In the genomic region with DNA sequence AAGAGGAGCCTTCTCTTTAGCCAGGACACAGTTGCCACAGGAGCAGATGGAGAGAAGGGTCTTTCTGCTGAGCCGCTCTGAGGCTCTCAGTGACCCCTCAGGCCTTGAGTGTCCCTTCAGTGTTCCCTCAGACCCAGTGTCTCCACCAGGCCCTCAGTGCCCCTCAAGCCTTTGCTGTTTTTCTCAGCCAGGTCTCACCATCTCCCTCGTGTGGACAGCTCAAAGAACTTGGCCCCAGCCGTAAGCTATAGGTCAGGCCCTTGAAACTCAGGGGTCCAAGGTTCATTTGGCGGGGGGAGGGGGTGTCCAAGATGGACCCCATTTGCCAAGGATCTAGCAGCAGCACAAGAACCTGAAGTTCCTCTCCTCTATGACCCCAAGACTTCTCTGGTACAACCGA, we compare ENCODE assay signal across 34 mouse cellular contexts. TPM values are rescaled to one million over a fixed set of nuclear protein-coding genes. Genes with fewer than 3 reads are reported as not detected.
DNase-seq lines count a peak whose midpoint lies in the region; ATAC-seq and TF ChIP-seq lines count a peak whose summit lies in the region.
"Had no signal": no experiment of that assay in that cellular context is flagged by ENCODE, and none has a peak within 500 bp of the region (broad histone marks: within the 10 kb centered on the region; RNA-seq: fewer than 3 reads in every experiment).

No protein-coding gene starts in this region.

- 78% methylated on average over 5 of the region's 5 CpGs for WGBS in hindbrain, postnatal 0 days
- 73% methylated on average over 5 of the region's 5 CpGs for WGBS in hindbrain, embryonic 13.5 days
- 57% methylated on average over 5 of the region's 5 CpGs for WGBS in lung, postnatal 0 days
- WGBS in limb, embryonic 10.5 days = 71% methylated on average over 5 of the region's 5 CpGs

- H3K9me3 ChIP-seq in hindbrain, postnatal 0 days (ENCODE audit: low read length) = no peaks in the 10 kb centered on the region
- no peaks in the 10 kb centered on the region for H3K9me3 ChIP-seq in hindbrain, embryonic 13.5 days
- H3K9me3 ChIP-seq in lung, postnatal 0 days (ENCODE audit: low read length) = no peaks in the 10 kb centered on the region
- H3K9me3 ChIP-seq in limb, embryonic 10.5 days (replicated peaks) = no peaks in the 10 kb centered on the region
- H3K9me3 ChIP-seq: kidney, embryonic 15.5 days; midbrain, embryonic 15.5 days had no signal

- H3K4me2 ChIP-seq in hindbrain, postnatal 0 days (ENCODE audit: low read depth, low read length) = no peak overlapping the region
- H3K4me2 ChIP-seq in hindbrain, embryonic 13.5 days = no peak overlapping the region
- no peak overlapping the region for H3K4me2 ChIP-seq in lung, postnatal 0 days (replicated peaks; ENCODE audit: low read depth, low read length)
- H3K4me2 ChIP-seq: heart, embryonic 11.5 days; kidney, embryonic 15.5 days; midbrain, embryonic 15.5 days had no signal

- DNase-seq in gastrocnemius, adult 2 months = no peak
- no peak for DNase-seq in gastrocnemius, postnatal 36 days
- DNase-seq in hindbrain, postnatal 0 days (ENCODE audit: low spot score) = no peak
- no peak for DNase-seq in lung, postnatal 0 days (ENCODE audit: low spot score)
- no peak for DNase-seq in lung, postnatal 10 days
- DNase-seq in limb, embryonic 10.5 days (ENCODE audit: low spot score) = no peak
- DNase-seq in embryo, embryonic 9.5 days (ENCODE audit: extremely low spot score) = no peak
- DNase-seq: adrenal gland, postnatal 25 days; cerebellum, adult 18-20 months; cerebellum, postnatal 14 days; kidney, adult 18-20 months; kidney, postnatal 4 days; liver; lung, postnatal 14 days; right cerebral cortex, adult 18-20 months; spleen, adult 18-20 months; thymus, adult 18-20 months; thymus, postnatal 25 days had no signal

- intact Hi-C loops in gastrocnemius, adult 2 months (cut with DNase I) = no loop called here
- intact Hi-C loops in gastrocnemius, postnatal 36 days (cut with DNase I) = loop anchor here (5.0 kb wide), 1 partner anchor 53 kb away; no protein-coding TSS in a partner anchor

- TF ChIP-seq CTCF in gastrocnemius, adult 2 months (IDR thresholded peaks at IDR 0.05) = peak; percentile 5; the same call in 1 of the 2 replicates
- TF ChIP-seq CTCF in hindbrain, postnatal 0 days (IDR thresholded peaks at IDR 0.05; ENCODE audit: low read depth) = peak; percentile 43
- peak; percentile 54 for TF ChIP-seq CTCF in lung, postnatal 0 days (IDR thresholded peaks at IDR 0.05)

- ATAC-seq in hindbrain, postnatal 0 days = no peak
- no peak for ATAC-seq in hindbrain, embryonic 13.5 days (ENCODE audit: low FRiP score)
- ATAC-seq in lung, postnatal 0 days = no peak
- ATAC-seq: forebrain, embryonic 16.5 days; midbrain, embryonic 15.5 days had no signal

- peak overlapping the region; percentile 76 for H3K27ac ChIP-seq in gastrocnemius, adult 2 months
- H3K27ac ChIP-seq in hindbrain, postnatal 0 days = no peak overlapping the region
- H3K27ac ChIP-seq in hindbrain, embryonic 13.5 days = no peak overlapping the region
- no peak overlapping the region for H3K27ac ChIP-seq in lung, postnatal 0 days (ENCODE audit: low read length)
- peak overlapping the region; percentile 57 for H3K27ac ChIP-seq in limb, embryonic 10.5 days
- H3K27ac ChIP-seq: kidney, embryonic 15.5 days; midbrain, embryonic 15.5 days had no signal

- no peak overlapping the region for H3K9ac ChIP-seq in hindbrain, postnatal 0 days (replicated peaks; ENCODE audit: low read length)
- no peak overlapping the region for H3K9ac ChIP-seq in hindbrain, embryonic 13.5 days
- no peak overlapping the region for H3K9ac ChIP-seq in lung, postnatal 0 days (replicated peaks; ENCODE audit: low read depth)
- H3K9ac ChIP-seq: kidney, embryonic 15.5 days; midbrain, embryonic 15.5 days had no signal

- H3K4me3 ChIP-seq in gastrocnemius, adult 2 months = no peak overlapping the region
- H3K4me3 ChIP-seq in hindbrain, postnatal 0 days (ENCODE audit: low read length) = no peak overlapping the region
- H3K4me3 ChIP-seq in hindbrain, embryonic 13.5 days = no peak overlapping the region
- no peak overlapping the region for H3K4me3 ChIP-seq in lung, postnatal 0 days (ENCODE audit: low read depth, low read length)
- H3K4me3 ChIP-seq in limb, embryonic 10.5 days = no peak overlapping the region
- H3K4me3 ChIP-seq: kidney, embryonic 15.5 days; midbrain, embryonic 15.5 days had no signal

- TF ChIP-seq EP300 in lung, postnatal 0 days (IDR thresholded peaks at IDR 0.05) = no peak

- no peaks in the 10 kb centered on the region for H3K27me3 ChIP-seq in hindbrain, postnatal 0 days (ENCODE audit: insufficient read depth, low read length)
- H3K27me3 ChIP-seq in hindbrain, embryonic 13.5 days = no peaks in the 10 kb centered on the region
- no peaks in the 10 kb centered on the region for H3K27me3 ChIP-seq in lung, postnatal 0 days (replicated peaks; ENCODE audit: insufficient read depth, low read length)
- 0 out of 2 replicates have a peak, but pooled peaks cover 4% of the 10 kb centered on the region for H3K27me3 ChIP-seq in limb, embryonic 10.5 days (ENCODE audit: low read depth, poor library complexity, severe bottlenecking)
- H3K27me3 ChIP-seq: midbrain, embryonic 15.5 days had no signal

- no peaks in the 10 kb centered on the region for H3K4me1 ChIP-seq in hindbrain, postnatal 0 days (ENCODE audit: insufficient read depth, low read length)
- H3K4me1 ChIP-seq in hindbrain, embryonic 13.5 days (replicated peaks) = peaks cover 24% of the 10 kb centered on the region
- H3K4me1 ChIP-seq in lung, postnatal 0 days (ENCODE audit: insufficient read depth, low read depth, low read length) = no peaks in the 10 kb centered on the region
- H3K4me1 ChIP-seq in limb, embryonic 10.5 days = peaks cover 50% of the 10 kb centered on the region
- H3K4me1 ChIP-seq: midbrain, embryonic 15.5 days had no signal

- no peaks in the 10 kb centered on the region for H3K36me3 ChIP-seq in hindbrain, postnatal 0 days (ENCODE audit: insufficient read depth, low read length)
- peaks cover 21% of the 10 kb centered on the region for H3K36me3 ChIP-seq in hindbrain, embryonic 13.5 days
- H3K36me3 ChIP-seq in lung, postnatal 0 days (ENCODE audit: insufficient read depth, low read length) = no peaks in the 10 kb centered on the region
- no peaks in the 10 kb centered on the region for H3K36me3 ChIP-seq in limb, embryonic 10.5 days
- H3K36me3 ChIP-seq: kidney, embryonic 15.5 days; midbrain, embryonic 15.5 days had no signal

RNA-seq across cellular contexts. Expression of a gene that starts 2.1 kb away (rescaled TPM):
- not detected for total RNA-seq in gastrocnemius, adult 2 months (2021)
- not detected for total RNA-seq in gastrocnemius, postnatal 36 days (2021)
- not detected in 2 replicates for total RNA-seq in hindbrain, postnatal 0 days (2014; rRNA removed)
- polyA plus RNA-seq in hindbrain, postnatal 0 days (2015; fragmentation: Nextera tagmentation; extraction: Ambion mirVana) = not detected in 2 replicates
- polyA plus RNA-seq in hindbrain, embryonic 13.5 days (2015; fragmentation: Nextera tagmentation; extraction: Ambion mirVana) = not detected in 2 replicates
- polyA plus RNA-seq in lung, postnatal 0 days (2015; fragmentation: Nextera tagmentation; extraction: Ambion mirVana) = 0.12 TPM in 1 of 2 replicates, not detected in the other
- polyA plus RNA-seq in limb, embryonic 10.5 days (2016; fragmentation: Nextera tagmentation; extraction: Ambion mirVana) = not detected in 2 replicates
- total RNA-seq: adrenal gland, adult 18-20 months; adrenal gland, postnatal 25 days; heart, postnatal 10 days; layer of hippocampus, adult 8-10 months; neutrophil, adult 5-6 weeks had no signal
- polyA plus RNA-seq: cortical plate, adult 2 months; embryonic facial prominence, embryonic 11.5 days; forebrain, embryonic 16.5 days; gonadal fat pad, adult 2 months; heart, embryonic 11.5 days; hindbrain, embryonic 11.5 days; limb, embryonic 11.5 days; midbrain, embryonic 15.5 days; neural tube, embryonic 11.5 days; stomach, embryonic 16.5 days had no signal

RNA-seq across cellular contexts. Expression of a gene that starts 13.2 kb away (rescaled TPM):
- total RNA-seq in gastrocnemius, adult 2 months (2021) = 10 to 100 TPM; 39.3 to 45.5 TPM
- 10 to 100 TPM; 38.2 to 40.6 TPM for total RNA-seq in gastrocnemius, postnatal 36 days (2021)
- total RNA-seq in hindbrain, postnatal 0 days (2014; rRNA removed) = 7.6 and 11.4 TPM in 2 replicates
- polyA plus RNA-seq in hindbrain, postnatal 0 days (2015; fragmentation: Nextera tagmentation; extraction: Ambion mirVana) = 117 and 130 TPM in 2 replicates
- 98.9 and 101 TPM in 2 replicates for polyA plus RNA-seq in hindbrain, embryonic 13.5 days (2015; fragmentation: Nextera tagmentation; extraction: Ambion mirVana)
- 66.8 and 70.0 TPM in 2 replicates for polyA plus RNA-seq in lung, postnatal 0 days (2015; fragmentation: Nextera tagmentation; extraction: Ambion mirVana)
- 49.4 and 51.5 TPM in 2 replicates for polyA plus RNA-seq in limb, embryonic 10.5 days (2016; fragmentation: Nextera tagmentation; extraction: Ambion mirVana)

RNA-seq across cellular contexts. Expression of a gene that starts 13.4 kb away (rescaled TPM):
- total RNA-seq in gastrocnemius, adult 2 months (2021) = 1 to 10 TPM; 1.0 to 1.1 TPM
- 1 to 10 TPM; 1.3 to 1.6 TPM for total RNA-seq in gastrocnemius, postnatal 36 days (2021)
- total RNA-seq in hindbrain, postnatal 0 days (2014; rRNA removed) = 12.0 and 14.2 TPM in 2 replicates
- 9.1 and 10.0 TPM in 2 replicates for polyA plus RNA-seq in hindbrain, postnatal 0 days (2015; fragmentation: Nextera tagmentation; extraction: Ambion mirVana)
- polyA plus RNA-seq in hindbrain, embryonic 13.5 days (2015; fragmentation: Nextera tagmentation; extraction: Ambion mirVana) = 5.4 and 6.1 TPM in 2 replicates
- polyA plus RNA-seq in lung, postnatal 0 days (2015; fragmentation: Nextera tagmentation; extraction: Ambion mirVana) = 14.3 and 14.5 TPM in 2 replicates
- 4.0 and 5.7 TPM in 2 replicates for polyA plus RNA-seq in limb, embryonic 10.5 days (2016; fragmentation: Nextera tagmentation; extraction: Ambion mirVana)

RNA-seq across cellular contexts. Expression of a gene that starts 47.9 kb away (rescaled TPM):
- 10 to 100 TPM; 40.5 to 44.8 TPM for total RNA-seq in gastrocnemius, adult 2 months (2021)
- 10 to 100 TPM; 35.4 to 45.3 TPM for total RNA-seq in gastrocnemius, postnatal 36 days (2021)
- total RNA-seq in hindbrain, postnatal 0 days (2014; rRNA removed) = 113 and 123 TPM in 2 replicates
- 183 and 189 TPM in 2 replicates for polyA plus RNA-seq in hindbrain, postnatal 0 days (2015; fragmentation: Nextera tagmentation; extraction: Ambion mirVana)
- polyA plus RNA-seq in hindbrain, embryonic 13.5 days (2015; fragmentation: Nextera tagmentation; extraction: Ambion mirVana) = 153 and 157 TPM in 2 replicates
- polyA plus RNA-seq in lung, postnatal 0 days (2015; fragmentation: Nextera tagmentation; extraction: Ambion mirVana) = 203 and 206 TPM in 2 replicates
- 285 and 308 TPM in 2 replicates for polyA plus RNA-seq in limb, embryonic 10.5 days (2016; fragmentation: Nextera tagmentation; extraction: Ambion mirVana)

RNA-seq across cellular contexts. Expression of a gene that starts 56.8 kb away (rescaled TPM):
- 1 to 10 TPM in 1 of 2 experiments, under 1 TPM in 1; 0.78 to 1.5 TPM for total RNA-seq in gastrocnemius, adult 2 months (2021)
- total RNA-seq in gastrocnemius, postnatal 36 days (2021) = 1 to 10 TPM in 1 of 2 experiments, under 1 TPM in 1; 0.76 to 1.2 TPM
- total RNA-seq in hindbrain, postnatal 0 days (2014; rRNA removed) = 24.9 and 26.3 TPM in 2 replicates
- polyA plus RNA-seq in hindbrain, postnatal 0 days (2015; fragmentation: Nextera tagmentation; extraction: Ambion mirVana) = 10.7 and 11.7 TPM in 2 replicates
- 9.9 and 10.4 TPM in 2 replicates for polyA plus RNA-seq in hindbrain, embryonic 13.5 days (2015; fragmentation: Nextera tagmentation; extraction: Ambion mirVana)
- polyA plus RNA-seq in lung, postnatal 0 days (2015; fragmentation: Nextera tagmentation; extraction: Ambion mirVana) = 7.4 and 7.7 TPM in 2 replicates
- 68.9 and 75.6 TPM in 2 replicates for polyA plus RNA-seq in limb, embryonic 10.5 days (2016; fragmentation: Nextera tagmentation; extraction: Ambion mirVana)

Comparison
In these comparisons a context has a peak if more than half of its experiments do, and no peak if none do; other contexts are left out.
1. H3K27ac ChIP-seq: peak in gastrocnemius, adult 2 months (single experiment) and limb, embryonic 10.5 days (single experiment); none in hindbrain, postnatal 0 days (single experiment), hindbrain, embryonic 13.5 days (single experiment) and lung, postnatal 0 days (single experiment).
2. Peak in every context shown above with its lines, with median percentiles within 50 percentile points of each other: CTCF ChIP-seq.